Mouse (Mus musculus) stomach, embryonic 16.5 days (tissue): ENCODE data around the gene Hfe. TPM values are rescaled to one million over a fixed set of nuclear protein-coding genes. Genes with fewer than 3 reads are reported as not detected.
"Not testable (repeated sequence)": the region's sequence is repeated elsewhere in the genome, so short reads cannot be mapped to it uniquely, and the experiment has no call there.

Experiments
- ATAC-seq: fragments of 200-750 bp; cut with Nextera tagmentation; 2 replicates; pipeline ENCODE4 v1.8.0; 2017; ENCODE audit warnings: moderate number of reproducible peaks, moderate TSS enrichment; ENCODE audit not compliant: insufficient read depth, low FRiP score
- H3K27ac ChIP-seq: fragments of 300-500 bp; sonication (generic); 2 replicates; pipeline ENCODE4 v1.5.1; 2014; ENCODE audit warnings: low read length
- H3K27me3 ChIP-seq: fragments of 300-500 bp; sonication (generic); 2 replicates; pipeline ENCODE4 v1.6.1; 2014; ENCODE audit warnings: low read length, control low read depth, mixed read lengths; ENCODE audit not compliant: control insufficient read depth, insufficient read depth
- H3K36me3 ChIP-seq: fragments of 300-500 bp; sonication (generic); 2 replicates; pipeline ENCODE4 v1.6.1; 2014; ENCODE audit warnings: low read length; ENCODE audit not compliant: control insufficient read depth, insufficient read depth
- H3K4me1 ChIP-seq: fragments of 300-500 bp; sonication (generic); 2 replicates; pipeline ENCODE4 v1.6.1; 2014; ENCODE audit warnings: low read length, control low read depth, mixed read lengths; ENCODE audit not compliant: control insufficient read depth, insufficient read depth
- H3K4me2 ChIP-seq: fragments of 300-500 bp; sonication (generic); 2 replicates; pipeline ENCODE4 v1.6.1; 2014; ENCODE audit warnings: low read depth, low read length, mixed read lengths
- H3K4me3 ChIP-seq: fragments of 300-500 bp; sonication (generic); replicated peaks from 2 replicates; pipeline ENCODE4 v1.5.1; 2014; ENCODE audit warnings: mild to moderate bottlenecking, low read length
- H3K9ac ChIP-seq: fragments of 300-500 bp; sonication (generic); 2 replicates; pipeline ENCODE4 v1.6.1; 2014; ENCODE audit warnings: low read length
- H3K9me3 ChIP-seq: fragments of 300-500 bp; sonication (generic); replicated peaks from 2 replicates; pipeline ENCODE4 v1.6.1; 2016; ENCODE audit warnings: low read length, control low read depth; ENCODE audit not compliant: control insufficient read depth
- WGBS: fragments of 180-500 bp; shearing (Covaris S2); extraction: QIAGEN DNeasy Blood & Tissue Kit; methylation state at CpG from one replicate; pipeline ENCODE4 v1.1.7; 2014; 5-methylcytosine and 5-hydroxymethylcytosine counted together
- polyA plus RNA-seq: library from polyadenylated mRNA; unstranded; fragments of >200 nt; fragmentation: Nextera tagmentation; extraction: Ambion mirVana; gene quantifications from 2 replicates; pipeline ENCODE4 v1.2.1, GENCODE M21; 2015

Gene Hfe
- polyA plus RNA-seq, 1 experiment from 2014 or later = 9.6 TPM

DNA sequence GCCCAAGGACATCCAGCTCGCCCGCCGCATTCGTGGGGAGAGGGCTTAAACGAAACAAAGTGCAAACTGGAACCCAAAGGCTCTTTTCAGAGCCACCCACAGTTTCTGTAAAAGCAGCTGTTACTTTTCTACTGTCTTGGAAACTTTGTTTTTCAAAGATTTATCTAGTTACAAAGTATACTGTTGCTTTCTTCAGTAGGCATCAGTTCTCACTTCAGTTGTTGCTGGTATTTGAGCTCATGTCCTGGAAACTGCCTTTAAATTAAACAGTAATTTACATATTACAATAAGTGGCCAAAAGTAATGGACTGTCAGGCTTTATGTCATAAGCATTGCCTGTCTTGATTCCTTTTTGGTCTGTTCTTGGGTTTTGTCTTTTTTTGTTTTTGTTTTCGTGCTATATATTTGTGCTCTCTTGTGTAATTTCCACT, 42.1 kb upstream of the Hfe start:
- Histone ChIP-seq H3K27ac (peak overlapping the region; percentile 78), H3K9me3 (no peaks in the 10 kb centered on the region), H3K9ac (peak overlapping the region; percentile 61), H3K27me3 (no peaks in the 10 kb centered on the region), H3K4me1 (peaks cover 11% of the 10 kb centered on the region), H3K4me3 (peak overlapping the region; percentile 41), H3K4me2 (peak overlapping the region; percentile 52), H3K36me3 (no peaks in the 10 kb centered on the region)
- WGBS = 3% methylated on average over 6 of the region's 6 CpGs
- ATAC-seq = no peak

DNA sequence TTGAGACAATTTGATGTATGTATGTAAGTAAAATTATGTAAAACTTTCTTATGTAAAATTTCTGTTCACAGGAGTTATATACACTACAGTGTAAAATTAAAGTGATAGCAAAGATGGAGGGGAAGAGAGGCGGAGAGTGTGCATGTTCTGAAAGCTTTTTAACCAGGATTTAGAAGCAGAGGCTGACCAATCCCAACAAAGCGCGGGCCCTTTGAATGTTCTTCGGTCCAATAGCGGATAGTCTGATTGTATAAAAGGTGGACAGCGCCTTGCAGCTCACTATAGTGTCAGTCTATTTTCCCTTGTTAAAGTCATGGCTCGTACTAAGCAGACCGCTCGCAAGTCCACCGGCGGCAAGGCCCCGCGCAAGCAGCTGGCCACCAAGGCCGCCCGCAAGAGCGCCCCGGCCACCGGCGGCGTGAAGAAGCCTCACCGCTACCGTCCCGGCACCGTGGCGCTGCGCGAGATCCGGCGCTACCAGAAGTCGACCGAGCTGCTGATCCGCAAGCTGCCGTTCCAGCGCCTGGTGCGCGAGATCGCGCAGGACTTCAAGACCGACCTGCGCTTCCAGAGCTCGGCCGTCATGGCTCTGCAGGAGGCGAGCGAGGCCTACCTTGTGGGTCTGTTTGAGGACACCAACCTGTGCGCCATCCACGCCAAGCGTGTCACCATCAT, 41.5 kb upstream of the Hfe start, which contains the start of gene Hist1h3b:
Gene Hist1h3b, plus strand, starts transcription at position 201 of the 675 bp plus-strand sequence.
- under 1% methylated on average over 16 of the region's 47 CpGs for WGBS
- H3K9ac ChIP-seq = peak within 1 kb of the TSS; percentile 71
- not testable (repeated sequence) for H3K27me3 ChIP-seq, H3K36me3 ChIP-seq, H3K9me3 ChIP-seq
- peak within 1 kb of the TSS; percentile 47 for H3K4me3 ChIP-seq
- peaks cover 10% of the 10 kb centered on the region for H3K4me1 ChIP-seq
- peak; percentile 88 for ATAC-seq
- H3K4me2 ChIP-seq = peak within 1 kb of the TSS; percentile 61
- peak within 1 kb of the TSS; percentile 96 for H3K27ac ChIP-seq

DNA sequence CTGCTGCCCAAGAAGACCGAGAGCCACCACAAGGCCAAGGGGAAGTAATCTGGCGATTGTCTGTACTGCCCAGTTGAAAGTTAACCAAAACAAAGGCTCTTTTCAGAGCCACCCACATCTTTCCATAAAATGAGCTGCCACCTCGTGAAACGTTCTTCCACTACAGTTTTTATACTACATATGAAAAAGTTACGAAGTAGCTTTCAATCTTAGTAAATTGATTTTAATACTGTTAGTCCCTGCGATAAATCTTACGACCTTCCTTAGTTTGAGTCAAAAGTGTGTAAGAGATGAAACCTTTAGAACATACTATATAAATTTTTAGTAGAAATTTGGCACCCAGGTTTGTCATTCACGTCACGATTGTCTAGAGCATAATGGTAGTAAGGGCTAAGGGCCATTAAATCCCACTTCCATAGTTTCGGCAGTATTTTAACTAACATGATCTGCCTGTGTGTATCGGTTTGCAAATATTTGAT, 40.9 kb upstream of the Hfe start:
- Histone ChIP-seq H3K27me3 (no peaks in the 10 kb centered on the region), H3K9ac (peak overlapping the region; percentile 71), H3K9me3 (no peaks in the 10 kb centered on the region), H3K4me2 (peak overlapping the region; percentile 61), H3K36me3 (no peaks in the 10 kb centered on the region), H3K4me3 (peak overlapping the region; percentile 47), H3K27ac (peak overlapping the region; percentile 96), H3K4me1 (peaks cover 12% of the 10 kb centered on the region)
- ATAC-seq = no peak
- under 1% methylated on average over 11 of the region's 11 CpGs for WGBS

DNA sequence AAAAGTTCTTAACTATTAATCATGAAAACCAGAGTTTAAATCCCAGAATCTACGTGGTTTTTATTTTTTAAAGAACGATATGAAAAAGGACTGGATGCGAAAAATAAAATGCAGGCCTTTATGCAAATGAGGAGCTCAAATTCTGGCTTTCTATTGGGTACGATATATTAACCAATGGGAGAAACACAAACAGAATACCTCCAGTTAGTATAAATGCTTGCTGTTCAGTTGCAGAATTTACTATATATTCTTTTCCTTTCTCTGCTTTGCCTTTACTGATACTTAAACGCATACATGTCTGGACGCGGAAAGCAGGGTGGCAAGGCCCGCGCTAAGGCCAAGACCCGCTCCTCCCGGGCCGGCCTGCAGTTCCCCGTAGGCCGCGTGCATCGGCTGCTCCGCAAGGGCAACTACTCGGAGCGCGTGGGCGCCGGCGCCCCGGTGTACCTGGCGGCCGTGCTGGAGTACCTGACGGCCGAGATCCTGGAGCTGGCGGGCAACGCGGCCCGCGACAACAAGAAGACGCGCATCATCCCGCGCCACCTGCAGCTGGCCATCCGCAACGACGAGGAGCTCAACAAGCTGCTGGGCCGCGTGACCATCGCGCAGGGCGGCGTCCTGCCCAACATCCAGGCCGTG, 40.3 kb upstream of the Hfe start, which contains the start of gene Hist1h2ab:
Gene Hist1h2ab, plus strand, starts transcription at position 288 of the 639 bp plus-strand sequence.
- Histone ChIP-seq H3K9ac (peak within 1 kb of the TSS; percentile 71), H3K4me2 (peak within 1 kb of the TSS; percentile 61), H3K4me1 (peaks cover 12% of the 10 kb centered on the region), H3K4me3 (peak within 1 kb of the TSS; percentile 47), H3K27ac (peak within 1 kb of the TSS; percentile 96)
- under 1% methylated on average over 28 of the region's 47 CpGs for WGBS
- not testable (repeated sequence) for H3K27me3 ChIP-seq, H3K36me3 ChIP-seq, H3K9me3 ChIP-seq
- peak; percentile 44; the same call in 1 of the 2 replicates for ATAC-seq

DNA sequence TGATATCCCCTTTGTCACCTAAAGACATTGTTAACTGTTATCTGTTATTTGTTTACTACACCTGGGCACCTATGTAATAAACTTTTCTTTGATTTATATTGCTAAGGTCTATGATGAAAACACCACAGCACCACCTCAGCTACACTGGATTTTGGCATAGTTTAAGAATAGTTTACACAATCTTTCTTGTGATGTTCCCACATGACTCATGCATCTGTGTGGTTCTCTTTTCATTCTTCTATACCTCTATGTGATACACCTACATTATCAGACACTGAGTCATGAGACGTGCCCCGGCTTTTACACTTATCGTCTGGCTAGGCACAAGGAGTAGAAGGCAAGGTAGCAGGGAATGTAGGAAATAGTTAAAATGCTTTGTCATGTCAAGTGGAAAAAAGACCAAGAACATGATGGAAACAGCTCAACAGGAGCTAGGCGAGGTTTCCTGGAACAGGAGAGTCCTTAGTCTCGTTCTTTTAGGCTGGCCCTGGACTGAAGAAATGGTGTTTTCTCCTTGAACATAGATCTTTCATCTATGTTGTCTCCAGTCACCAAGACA, 39.0 kb upstream of the Hfe start:
- no peak overlapping the region for H3K9ac ChIP-seq
- H3K27me3 ChIP-seq = no peaks in the 10 kb centered on the region
- no peak for ATAC-seq
- H3K4me2 ChIP-seq = no peak overlapping the region
- no peaks in the 10 kb centered on the region for H3K36me3 ChIP-seq
- WGBS = 83% methylated on average over 5 of the region's 5 CpGs
- H3K27ac ChIP-seq = no peak overlapping the region
- H3K9me3 ChIP-seq = no peaks in the 10 kb centered on the region
- H3K4me1 ChIP-seq = peaks cover 12% of the 10 kb centered on the region
- no peak overlapping the region for H3K4me3 ChIP-seq

DNA sequence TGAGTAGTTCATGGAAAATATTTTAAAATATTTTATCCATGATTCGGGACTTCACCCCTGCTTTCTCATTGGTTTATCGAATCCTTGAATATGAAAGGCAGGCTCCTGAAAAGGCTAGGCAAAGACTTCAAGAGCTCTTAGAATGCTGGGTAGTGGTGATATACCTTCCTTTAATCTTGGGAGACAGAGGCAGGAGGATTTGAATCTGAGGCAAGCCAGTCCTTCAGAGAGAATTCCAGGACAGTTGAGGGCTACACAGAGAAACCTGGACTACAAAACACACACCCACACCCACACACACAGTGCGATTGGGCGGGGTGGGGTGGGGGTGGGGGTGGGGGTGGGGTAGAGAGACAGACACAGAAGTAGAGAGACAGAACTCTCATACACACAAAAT, 37.2 kb upstream of the Hfe start:
- no peaks in the 10 kb centered on the region for H3K36me3 ChIP-seq
- no peak for ATAC-seq
- WGBS = 7% methylated on average over 4 of the region's 4 CpGs
- H3K9me3 ChIP-seq = no peaks in the 10 kb centered on the region
- peak overlapping the region; percentile 99 for H3K27ac ChIP-seq
- H3K4me3 ChIP-seq = peak overlapping the region; percentile 40; the same call in 1 of the 2 replicates
- peak overlapping the region; percentile 61; the same call in 1 of the 2 replicates for H3K9ac ChIP-seq
- H3K27me3 ChIP-seq = no peaks in the 10 kb centered on the region
- peak overlapping the region; percentile 59 for H3K4me2 ChIP-seq
- peaks cover 20% of the 10 kb centered on the region for H3K4me1 ChIP-seq

DNA sequence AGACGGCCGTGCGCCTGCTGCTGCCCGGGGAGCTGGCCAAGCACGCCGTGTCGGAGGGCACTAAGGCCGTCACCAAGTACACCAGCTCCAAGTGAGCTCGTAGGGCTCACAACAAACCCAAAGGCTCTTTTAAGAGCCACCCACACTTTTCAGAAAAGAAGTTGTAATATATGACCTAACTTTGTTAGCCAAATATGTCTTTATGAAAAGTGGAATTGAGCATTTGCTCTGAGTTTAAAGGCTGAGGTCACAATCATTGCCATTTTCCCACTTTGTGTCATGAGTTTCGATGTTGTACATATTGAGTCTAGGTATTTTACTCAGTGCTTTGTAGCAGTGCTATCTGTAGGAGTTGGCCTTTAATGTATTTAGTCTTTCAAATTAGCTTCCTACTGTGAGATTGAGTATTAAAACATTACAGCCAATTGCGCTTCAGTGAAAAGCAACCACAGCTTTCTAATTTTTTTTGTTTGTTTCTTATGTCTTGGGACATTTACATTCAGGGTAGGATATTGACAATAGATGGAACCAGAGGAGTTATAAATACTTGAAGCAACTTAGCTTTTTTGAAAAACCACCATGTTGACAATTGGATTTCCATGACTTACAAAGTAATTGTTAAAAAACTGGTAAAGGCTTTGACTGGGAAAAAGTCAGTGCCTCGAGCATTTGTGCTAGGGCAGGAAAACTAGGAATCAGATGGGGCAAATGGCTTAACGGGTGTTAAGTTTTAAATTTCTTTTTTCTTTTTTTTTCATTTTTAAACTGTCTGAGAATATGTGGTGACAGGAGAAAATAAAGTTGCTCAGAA, 36.6 kb upstream of the Hfe start:
- peak overlapping the region; percentile 61 for H3K9ac ChIP-seq
- peaks cover 20% of the 10 kb centered on the region for H3K4me1 ChIP-seq
- H3K27ac ChIP-seq = peak overlapping the region; percentile 99
- no peaks in the 10 kb centered on the region for H3K9me3 ChIP-seq
- H3K4me2 ChIP-seq = peak overlapping the region; percentile 59
- ATAC-seq = no peak
- no peaks in the 10 kb centered on the region for H3K27me3 ChIP-seq
- peak overlapping the region; percentile 40 for H3K4me3 ChIP-seq
- WGBS = 2% methylated on average over 13 of the region's 13 CpGs
- no peaks in the 10 kb centered on the region for H3K36me3 ChIP-seq

DNA sequence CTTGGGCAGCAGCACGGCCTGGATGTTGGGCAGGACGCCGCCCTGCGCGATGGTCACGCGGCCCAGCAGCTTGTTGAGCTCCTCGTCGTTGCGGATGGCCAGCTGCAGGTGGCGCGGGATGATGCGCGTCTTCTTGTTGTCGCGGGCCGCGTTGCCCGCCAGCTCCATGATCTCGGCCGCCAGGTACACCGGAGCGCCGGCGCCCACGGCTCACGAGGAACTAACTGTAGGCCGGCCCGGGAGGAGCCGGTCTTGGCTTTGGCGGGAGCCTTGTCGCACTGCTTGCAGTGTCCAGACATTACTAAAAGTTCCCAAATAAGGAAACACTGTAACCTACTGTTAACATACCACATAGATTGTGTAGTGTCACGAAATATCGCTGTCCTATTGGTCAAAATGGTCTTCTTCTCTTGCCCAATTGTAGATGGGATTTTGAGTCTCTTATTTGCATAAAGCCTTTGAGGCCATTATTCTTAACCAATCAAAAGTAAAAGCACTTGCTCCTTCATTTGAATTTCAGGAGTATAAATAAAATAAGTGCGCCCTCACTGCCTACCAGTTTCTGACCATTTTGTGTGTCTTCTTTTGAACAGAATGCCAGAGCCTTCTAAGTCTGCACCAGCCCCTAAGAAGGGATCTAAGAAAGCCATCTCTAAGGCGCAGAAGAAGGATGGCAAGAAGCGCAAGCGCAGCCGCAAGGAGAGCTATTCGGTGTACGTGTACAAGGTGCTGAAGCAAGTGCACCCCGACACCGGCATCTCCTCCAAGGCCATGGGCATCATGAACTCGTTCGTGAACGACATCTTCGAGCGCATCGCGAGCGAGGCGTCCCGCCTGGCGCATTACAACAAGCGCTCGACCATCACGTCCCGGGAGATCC, 35.8 kb upstream of the Hfe start, which contains the start of gene Hist1h2bb:
Gene Hist1h2bb, plus strand, starts transcription at position 534 of the 880 bp plus-strand sequence.
- H3K9me3 ChIP-seq, H3K36me3 ChIP-seq, H3K27me3 ChIP-seq: not testable (repeated sequence)
- H3K4me2 ChIP-seq = peak within 1 kb of the TSS; percentile 59
- peak; percentile 93 for ATAC-seq
- peak within 1 kb of the TSS; percentile 99 for H3K27ac ChIP-seq
- H3K4me3 ChIP-seq = peak within 1 kb of the TSS; percentile 49
- peaks cover 20% of the 10 kb centered on the region for H3K4me1 ChIP-seq
- under 1% methylated on average over 36 of the region's 58 CpGs for WGBS
- peak within 1 kb of the TSS; percentile 73 for H3K9ac ChIP-seq
